Mouse (Mus musculus) lung, postnatal 10 days (tissue): Measurements from ENCODE around the gene Camk1d.
"Not testable (repeated sequence)": the region's sequence is repeated elsewhere in the genome, so short reads cannot be mapped to it uniquely, and the experiment has no call there.

Source experiments
- DNase-seq: peaks from one replicate; pipeline ENCODE4 v3.0.0; 2021

The Camk1d gene

DNA sequence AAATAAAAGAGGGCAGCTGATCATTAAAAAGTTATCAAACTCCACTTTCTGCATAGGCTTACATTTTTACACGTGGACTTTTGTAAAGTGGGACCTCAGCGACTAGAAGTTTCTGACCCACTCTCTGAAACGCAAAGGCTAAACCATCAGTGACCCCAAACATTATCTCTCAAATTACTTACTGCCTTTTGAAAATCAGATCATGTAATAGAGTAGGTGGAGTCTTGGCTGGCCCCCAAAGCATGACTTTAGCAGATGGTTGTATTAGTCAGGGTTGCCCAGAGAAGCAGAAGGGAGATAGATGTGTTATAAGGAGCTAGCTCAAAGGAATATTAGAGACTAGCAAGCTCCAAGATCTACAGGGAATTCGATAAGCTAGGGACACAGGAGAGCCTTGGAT lies 103.8 kb downstream of the Camk1d start:
- DNase-seq: no peak

DNA sequence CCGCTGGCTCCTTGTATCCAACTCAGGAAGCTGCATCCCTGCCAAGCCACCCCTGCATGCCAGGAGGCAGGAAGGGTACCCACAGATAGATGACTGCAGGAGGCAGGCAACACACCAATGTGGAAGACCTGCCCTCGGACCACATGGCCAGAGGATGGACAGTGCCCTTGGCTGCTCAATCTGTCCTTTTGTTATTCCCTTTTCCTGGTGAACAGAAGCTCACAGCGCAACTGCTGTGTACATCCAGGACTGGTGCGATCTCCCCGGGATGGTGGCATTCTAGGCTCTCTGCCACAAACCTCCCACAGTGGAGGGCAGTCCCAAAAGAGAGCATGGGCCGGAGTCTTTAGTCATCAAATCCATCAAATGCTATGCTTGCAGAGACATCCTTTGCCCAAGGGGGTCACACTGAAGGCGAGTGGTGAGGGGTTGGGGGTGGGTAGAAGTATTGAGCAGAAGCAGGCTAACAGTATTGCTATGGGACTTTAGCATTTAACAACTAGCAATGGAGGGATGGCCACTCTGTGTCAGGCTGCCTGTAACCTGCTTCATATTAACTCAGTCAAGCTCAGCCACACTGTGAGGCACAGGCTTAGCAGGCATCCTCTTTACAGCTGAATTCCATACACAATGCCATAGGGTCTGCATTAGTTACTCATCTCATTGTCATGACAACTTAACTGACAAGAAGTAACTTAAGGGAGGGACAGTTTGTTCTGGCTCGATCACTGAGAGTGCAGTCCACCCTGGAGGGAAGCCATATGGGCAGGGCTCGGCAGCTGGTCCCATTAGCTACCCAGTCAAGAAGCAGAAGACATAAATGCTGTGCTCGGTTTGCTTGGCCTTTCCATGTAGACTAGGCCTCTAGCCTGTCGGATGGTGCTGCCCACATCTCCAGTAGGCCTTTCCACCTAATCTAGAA lies 106.1 kb downstream of the Camk1d start:
- DNase-seq: peak; percentile 35

DNA sequence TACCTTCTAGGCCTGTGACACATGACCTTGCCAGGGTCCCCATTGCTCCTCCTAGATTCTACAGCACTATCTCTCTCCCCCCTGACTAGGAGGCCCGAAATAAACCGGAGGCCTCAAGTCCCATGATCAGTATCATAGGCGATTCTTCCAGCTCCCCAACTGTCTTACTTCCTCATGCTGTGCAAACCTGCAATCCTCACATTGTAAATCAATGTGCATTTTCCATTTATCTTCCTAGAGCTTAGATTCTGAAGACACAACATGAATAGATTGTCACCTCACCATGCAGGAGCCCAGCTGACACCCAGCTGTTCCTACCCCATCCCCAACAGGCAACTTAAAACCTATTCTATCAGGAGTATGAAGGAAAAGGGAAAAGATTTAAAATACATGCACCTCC lies 108.5 kb downstream of the Camk1d start:
- DNase-seq: no peak

DNA sequence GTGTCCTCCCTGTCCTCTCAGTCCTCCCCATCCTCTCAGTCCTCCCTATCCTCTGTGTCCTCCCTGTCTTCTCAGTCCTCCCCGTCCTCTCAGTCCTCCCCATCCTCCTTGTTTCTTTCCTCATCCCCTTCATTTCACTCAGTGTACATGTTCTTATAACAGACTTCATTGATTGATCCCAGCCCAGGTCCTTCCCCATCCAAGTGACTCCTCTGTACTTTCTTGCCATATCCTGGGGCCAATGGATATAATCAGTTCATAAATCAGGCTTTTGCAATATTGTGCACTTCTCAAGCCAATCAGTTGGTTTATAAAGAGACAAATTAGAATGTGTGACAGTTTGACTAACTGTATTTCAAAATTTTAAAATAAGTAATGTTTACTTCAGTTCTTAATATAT lies 112.3 kb downstream of the Camk1d start:
- no peak for DNase-seq

DNA sequence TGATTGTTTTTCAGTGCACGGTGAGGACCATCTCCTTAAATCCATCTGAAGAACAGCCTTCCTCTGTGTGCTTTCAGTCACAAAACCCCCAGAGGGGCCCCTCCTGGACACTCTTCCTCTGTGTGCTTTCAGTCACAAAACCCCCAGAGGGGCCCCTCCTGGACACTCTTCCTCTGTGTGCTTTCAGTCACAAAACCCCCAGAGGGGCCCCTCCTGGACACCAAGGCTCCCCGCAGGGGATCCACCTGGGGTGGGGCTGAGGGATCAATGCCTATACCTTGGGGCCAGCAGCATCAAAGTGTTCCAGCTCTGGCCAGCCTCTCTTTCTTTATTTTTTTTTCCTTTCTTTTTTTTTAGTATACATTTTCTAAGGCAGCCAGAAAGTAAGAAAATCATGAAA lies 113.1 kb downstream of the Camk1d start:
- not testable (repeated sequence) for DNase-seq

DNA sequence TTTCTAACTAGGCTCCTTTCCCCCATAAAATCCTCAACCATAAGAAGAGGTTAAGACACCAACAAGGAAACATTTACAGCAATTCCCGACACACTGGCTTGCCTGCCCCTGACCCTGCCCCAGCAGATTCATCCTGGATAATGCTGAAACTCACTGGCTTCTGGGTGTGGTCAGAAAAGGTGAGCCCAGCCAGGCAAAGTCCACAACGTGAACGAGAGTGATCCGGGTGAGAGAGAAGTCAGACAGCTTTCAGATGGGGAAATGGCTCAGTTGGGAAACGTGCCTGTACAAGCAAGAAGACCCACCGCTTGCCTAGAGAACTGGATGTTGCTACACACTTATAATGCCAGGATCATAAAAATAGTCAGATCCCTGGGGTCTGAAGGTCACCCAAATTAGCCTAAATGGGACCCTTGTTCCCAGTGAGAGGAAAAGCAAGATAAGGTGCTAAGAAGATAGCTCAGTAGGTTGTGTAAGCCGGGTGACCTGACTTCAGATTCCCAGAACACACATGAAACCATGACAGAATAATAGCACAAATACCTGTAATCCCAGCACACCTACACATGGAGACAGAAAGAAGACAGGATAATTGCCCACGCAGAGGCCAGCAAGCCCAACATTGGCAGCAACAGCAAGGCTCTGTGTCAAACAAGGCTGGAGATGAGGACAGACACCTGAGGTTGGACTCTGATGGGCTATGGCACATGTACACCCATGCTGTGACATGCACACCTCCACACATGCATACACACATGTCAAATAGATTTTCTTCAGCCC lies 113.9 kb downstream of the Camk1d start:
- DNase-seq: no peak

DNA sequence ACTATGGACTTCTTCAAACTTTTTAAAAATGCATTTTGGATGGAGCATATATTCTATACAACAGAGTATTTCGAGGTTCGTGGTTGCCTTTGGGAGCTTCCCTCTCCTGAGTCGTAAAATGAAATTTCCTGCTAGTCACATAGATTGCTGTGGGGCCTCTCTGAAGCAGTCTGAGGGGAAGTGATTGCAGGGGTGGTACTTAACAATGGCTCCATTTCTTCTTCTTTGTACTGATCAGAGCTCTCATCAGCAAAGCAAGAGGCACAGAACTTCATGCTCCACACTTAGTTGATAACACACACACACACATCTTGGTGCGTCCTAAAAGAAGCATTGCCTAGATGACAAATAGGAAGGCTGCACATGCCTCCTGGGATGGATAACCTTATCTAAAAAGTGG lies 114.6 kb downstream of the Camk1d start:
- DNase-seq: no peak

DNA sequence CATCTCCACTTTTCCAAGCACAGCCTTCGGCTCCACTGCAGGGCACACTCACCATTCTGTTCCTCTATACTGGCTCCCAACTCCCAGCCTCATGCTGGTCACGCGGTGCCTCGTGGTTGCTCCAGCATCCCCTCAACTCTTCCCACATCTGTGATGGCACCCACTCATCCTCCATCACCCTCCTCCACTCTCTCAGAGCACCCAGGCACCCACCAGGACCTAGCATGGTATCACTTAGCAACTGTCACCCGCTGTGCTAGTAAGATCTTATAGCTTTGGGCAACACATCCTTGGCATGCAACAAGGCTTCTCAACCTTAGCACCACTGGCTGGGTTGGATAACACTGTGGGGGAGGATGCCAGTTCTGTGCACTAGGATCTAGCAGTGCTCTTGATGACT lies 115.8 kb downstream of the Camk1d start:
- no peak for DNase-seq

DNA sequence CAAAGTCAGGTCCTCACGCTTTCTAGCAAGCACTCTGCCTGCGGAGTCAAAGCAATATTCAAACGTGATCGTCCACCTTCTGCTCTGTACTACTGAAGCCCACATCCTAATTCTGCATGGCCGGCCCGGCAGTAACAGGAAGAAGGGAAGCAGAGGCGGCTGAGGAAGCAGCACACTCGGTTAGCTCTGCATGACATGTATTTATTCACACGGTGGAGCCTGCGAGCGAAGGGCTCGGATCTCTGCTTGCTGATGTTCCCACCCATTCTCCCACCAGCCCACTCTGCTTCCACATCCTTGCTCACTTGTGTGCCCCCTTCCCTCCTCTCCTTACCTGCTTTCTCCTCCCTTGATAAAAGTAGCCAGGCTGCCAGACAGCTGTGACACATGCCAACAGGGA lies 117.4 kb downstream of the Camk1d start:
- DNase-seq: no peak

DNA sequence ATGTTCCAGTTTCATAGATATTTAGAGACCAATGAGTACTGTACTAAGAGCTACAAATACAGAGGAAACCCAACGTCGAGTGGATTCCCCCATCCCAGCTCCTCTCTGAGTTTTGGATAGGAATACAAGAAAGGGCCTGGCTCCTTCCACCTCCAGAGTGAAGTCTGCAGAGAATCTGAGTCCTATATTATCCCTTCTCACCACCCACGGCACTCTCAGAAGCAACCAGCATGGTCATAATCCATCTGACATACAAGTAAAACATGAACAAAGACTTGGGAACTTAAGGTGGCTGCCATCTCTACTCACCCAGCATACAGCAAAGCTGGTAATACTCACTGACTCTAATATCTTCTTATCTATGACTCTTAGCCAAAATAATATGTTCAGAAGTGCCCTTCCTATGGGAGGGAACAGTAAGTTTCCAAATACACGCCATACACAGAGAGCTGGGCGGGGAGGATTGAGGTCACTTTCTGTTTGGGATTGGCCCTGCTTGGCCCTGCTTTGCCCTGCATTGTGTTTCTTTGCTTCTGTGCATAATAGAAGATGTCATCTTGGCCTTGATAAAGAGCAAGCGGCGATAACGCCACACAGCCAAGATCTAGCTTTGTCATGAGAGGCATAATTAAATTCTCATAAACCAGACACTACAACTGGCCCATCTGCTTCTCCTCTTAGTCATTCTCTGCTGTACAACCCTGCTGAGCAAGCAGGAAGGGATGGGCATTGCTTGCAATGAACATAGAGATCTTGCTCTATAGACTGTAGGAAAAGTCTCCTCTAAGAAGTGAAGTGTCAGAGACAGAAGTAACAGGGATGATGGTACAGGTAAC lies 118.7 kb downstream of the Camk1d start:
- peak; percentile 18 for DNase-seq

DNA sequence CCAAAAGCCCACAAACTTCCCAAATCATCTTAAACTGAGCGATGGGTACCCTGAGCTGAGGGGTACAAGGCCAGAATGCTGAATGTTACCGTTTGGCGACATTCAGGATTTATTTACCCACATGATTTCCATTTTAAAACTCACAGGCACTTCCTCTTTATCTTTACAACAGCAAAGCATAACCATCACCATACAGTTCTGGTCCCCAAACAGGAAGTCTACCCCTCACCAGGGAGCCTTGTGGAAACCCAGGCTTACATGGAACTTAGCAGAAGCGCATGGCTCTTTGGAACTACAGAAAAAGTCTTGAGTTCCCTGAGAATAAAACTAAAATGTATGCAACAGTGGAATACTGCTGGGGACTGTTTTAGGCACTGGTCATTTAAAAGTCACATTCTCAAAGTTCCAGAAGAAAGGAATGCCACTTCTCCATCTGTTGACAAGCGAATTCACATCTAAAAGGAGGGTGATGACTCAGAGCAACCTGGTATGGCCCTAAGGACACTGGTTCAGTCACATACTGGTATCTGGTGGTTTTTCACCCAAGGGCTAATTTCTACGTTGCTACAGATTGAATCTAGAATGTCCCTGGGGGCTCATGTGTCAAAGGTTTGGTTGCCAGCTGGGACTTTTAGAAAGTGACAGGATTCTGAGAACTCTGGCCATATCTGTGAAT lies 121.7 kb downstream of the Camk1d start:
- no peak for DNase-seq

DNA sequence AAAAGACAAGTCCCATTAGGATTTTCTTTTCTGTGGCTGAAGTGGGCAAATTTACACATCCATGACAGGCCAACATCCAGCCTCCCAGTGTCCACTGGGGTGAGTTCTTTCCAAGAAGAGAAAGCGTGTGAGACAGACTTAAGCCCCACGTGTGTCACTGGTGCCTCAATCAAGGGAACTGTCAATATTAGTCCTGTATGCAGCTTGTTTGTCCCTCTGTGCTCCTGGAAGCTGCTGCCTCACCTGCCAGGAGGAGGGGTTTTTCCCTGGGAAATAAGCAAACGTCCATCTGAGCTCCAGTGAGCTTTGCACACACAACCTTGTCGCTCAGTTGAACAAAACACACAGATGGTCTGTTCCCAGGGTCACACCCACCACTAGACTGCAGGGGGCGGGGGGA lies 124.2 kb downstream of the Camk1d start:
- no peak for DNase-seq

DNA sequence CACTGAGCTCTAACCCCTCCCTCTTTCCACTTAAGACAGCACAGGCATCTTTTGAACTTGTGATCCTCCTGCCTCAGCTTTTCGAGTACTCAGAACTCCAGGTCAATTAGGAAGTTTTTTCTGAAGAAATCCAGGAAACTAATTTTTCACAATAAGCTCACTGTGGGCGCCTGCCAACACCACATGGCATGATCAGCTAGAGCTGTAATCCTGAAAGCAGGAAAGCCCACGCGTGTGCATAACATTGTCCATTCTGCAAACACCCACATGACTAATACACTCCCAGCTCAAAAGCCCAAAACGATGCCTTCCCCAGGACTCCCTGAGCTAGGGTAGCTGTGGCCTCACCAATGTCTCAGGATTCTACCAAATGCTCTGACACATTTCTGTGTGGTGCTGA lies 125.2 kb downstream of the Camk1d start:
- no peak for DNase-seq

DNA sequence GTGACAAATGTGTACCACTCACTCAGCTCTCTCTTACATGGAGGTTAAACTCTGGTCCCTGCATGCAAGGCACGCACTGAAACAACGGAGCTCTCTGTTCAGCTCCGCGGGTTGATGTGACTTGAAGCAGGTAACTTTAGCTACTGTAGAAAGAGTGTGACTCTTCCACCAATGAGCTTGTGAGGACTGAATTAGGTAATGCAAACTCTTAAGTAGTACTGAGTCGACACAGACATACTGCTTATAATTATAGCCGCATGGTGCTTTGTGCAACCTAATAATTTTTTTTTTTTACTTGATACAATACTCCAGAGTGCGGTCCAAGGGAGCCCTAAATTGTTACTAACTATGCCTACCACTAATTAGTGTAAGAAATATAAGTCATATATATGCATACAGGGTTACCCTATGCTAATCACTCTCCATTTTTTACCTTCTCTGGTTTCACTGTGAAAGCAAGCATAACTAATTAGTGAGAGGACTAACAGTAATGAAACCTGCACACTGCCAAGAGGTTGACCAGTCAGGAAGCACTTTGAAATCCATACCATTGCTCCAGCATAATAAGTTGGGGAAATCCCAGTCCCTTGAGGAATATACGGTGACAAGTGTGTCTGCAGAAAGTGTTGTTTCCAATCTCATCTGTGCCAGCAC lies 125.9 kb downstream of the Camk1d start:
- DNase-seq: no peak

DNA sequence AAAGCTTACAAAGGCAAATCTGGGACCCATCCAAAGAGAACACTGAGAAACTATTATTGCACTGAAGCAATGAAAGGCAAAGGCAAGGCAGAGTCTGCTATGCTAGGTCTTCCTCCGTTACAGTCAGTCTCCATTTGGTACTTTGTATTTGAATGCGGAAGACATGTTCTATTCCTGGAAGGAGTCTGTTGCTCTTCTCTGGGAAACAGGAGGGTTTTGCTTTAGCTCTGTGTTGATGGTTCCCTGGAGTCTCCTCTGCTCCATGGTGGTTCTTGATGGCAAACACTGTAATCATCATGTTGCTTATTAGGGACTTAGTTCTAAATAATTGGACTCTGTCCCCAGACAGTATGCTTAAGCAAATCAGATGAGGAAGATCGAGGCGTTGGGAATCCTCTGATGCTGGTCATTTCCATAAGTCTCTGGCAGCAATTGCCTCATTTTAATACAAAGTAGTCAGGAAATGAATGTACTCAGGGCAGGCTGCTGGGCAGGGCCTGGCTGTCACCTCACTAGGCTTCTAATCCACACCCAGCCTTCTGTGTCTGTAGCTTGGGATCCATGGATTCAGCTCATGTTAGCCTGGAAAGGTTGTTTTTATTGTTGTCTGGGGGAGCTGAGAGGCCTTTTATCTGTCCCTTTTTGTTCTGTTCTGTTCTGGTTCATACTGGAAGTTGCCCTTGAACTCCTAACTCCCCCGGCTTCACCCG lies 129.8 kb downstream of the Camk1d start:
- no peak for DNase-seq

DNA sequence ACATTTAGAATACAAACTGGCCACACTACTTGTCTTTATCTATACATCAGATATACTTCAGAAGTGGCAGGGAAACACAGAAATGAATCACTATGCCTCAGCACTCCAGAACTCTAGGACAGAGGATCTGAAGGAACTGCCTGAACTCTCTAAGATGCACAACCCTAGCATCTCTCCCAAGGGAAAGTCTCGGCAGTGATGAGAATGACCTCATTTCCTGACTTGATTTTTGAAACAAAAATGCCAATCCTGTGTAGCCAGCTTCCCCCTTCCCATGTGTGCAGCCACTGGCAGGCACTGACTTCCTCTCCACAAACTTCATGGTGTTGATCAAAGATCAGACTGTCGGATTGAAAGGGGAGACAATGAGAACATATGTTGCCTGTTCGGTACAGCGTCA lies 134.9 kb downstream of the Camk1d start:
- peak; percentile 33 for DNase-seq

DNA sequence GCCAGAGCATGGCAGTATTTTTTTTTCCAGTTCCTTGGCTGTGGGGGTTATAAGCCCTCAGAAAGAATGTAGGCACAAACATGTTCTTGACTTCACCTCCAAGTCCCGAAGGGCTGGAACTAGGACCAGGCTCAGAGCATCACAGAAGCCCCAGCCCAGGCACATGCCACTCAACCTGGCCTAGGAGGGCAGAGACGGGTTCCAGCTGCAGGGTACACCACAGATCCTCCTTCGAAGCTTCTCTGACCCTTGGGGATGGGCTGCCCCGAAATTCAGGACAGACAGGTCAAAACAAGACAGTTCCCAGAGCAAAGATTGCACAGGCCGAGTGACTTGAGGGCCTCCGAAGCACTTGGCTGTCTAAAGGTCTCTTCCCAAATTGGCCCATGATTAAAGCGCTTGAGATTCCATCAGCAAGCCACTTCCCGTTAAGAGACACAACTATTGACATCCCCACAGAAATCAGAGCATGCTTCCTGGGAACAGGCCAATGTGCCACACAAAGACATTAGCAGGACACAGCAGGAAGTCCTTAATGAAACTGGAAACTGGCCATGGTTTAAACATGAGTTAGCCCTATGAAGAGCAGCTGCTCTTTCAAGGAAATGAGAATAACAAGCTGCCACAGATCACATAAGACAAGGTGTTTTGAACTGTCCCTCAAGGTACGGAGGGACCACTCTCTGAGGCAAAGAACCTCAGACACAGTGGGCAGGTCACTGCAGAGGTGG lies 136.8 kb downstream of the Camk1d start:
- peak; percentile 89 for DNase-seq

DNA sequence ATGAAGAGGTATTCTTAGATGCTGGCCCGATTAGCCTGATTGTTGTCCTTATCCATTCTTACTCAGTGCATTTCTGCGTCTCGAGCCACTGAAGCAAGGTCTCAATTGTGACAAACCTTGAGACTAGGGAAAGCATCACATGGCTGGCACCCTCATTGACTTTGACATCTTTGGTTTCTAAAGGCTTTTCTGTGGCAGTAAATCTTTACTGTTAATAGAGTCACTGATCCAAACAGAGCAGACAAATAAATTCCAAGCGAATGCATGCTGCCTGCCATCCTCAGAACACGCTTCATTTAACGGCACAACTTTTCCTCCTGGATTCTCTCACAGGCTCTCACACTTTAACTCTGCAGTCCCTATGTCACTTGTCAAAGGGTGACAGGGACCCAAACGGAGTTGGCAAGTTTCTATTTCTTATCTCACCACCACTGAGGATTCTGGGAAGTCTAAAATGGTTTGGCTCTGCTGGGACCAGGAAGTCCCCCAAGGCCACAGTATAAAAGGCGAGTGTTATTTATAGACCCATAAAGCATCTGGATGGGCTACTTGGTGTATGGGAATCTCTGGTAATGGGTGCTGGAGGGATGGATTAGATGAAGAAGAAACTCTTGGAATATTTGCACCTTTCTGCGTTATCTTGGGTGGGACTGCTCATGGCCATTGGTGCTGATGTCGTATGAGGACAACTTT lies 141.9 kb downstream of the Camk1d start:
- no peak for DNase-seq

DNA sequence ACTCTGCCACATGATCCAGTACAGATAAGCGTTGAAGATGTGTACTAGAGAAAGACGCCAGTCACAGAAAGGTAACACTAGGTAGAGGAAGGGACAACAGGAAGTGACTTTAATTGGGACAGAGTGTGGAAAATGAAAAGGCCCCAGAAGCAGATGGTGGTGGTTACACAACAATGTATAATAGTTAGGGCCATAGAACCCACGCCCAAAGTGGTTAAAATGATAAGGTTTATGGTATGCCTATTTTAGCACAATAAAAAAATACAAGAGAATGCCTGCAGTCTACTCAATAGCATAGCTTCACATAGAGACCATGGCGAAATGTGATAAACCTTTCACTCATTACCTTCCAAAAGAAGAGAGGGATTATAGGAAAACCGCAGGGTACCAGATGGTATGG lies 147.7 kb downstream of the Camk1d start:
- no peak for DNase-seq

DNA sequence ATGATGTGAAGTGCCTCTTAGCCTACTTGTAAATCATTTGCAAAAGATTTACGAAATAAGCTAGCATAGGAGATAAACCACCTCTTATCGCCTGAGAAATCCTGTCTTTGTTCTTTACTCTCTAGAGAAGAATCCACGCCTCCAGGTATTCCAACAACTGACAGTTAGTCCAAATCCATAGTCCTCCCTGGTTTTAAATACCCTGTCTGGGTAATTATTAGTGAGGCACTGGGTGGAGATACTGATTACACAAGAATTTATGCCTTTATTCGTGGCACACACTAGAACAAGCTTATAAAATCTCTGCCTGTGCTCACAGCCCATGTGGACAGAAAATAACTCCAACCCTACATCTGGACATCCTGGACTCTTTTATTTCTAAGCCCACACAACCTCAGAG lies 150.6 kb downstream of the Camk1d start:
- DNase-seq: no peak
